15 mouse cellular contexts compared by ENCODE assay signal in genomic region chr4:104385272-104385671, GRCm38 (mm10).
DNase-seq lines count a peak whose midpoint lies in the region; ATAC-seq and TF ChIP-seq lines count a peak whose summit lies in the region.
"Had no signal": no experiment of that assay in that cellular context is flagged by ENCODE, and none has a peak within 500 bp of the region (broad histone marks: within the 10 kb centered on the region; RNA-seq: fewer than 3 reads in every experiment).

No protein-coding gene starts in this region.

- ATAC-seq in forebrain, embryonic 14.5 days: peak; percentile 70
- peak; percentile 65 for ATAC-seq in intestine, postnatal 0 days
- ATAC-seq in limb, embryonic 13.5 days (ENCODE audit: low FRiP score, low read depth): peak; percentile 32; the same call in 1 of the 2 replicates
- ATAC-seq: CD4-positive, CD25-positive, alpha-beta regulatory T cell, adult 4 months; liver, postnatal 0 days had no signal

- no peak for TF ChIP-seq CTCF in layer of hippocampus, adult 2 months (conservative IDR thresholded peaks at IDR 0.05)
- TF ChIP-seq CTCF in intestine, postnatal 0 days (IDR thresholded peaks at IDR 0.05; ENCODE audit: low read depth): no peak

- peaks cover 31% of the 10 kb centered on the region for H3K4me1 ChIP-seq in forebrain, embryonic 14.5 days (ENCODE audit: control insufficient read depth, insufficient read depth, low read length)
- no peaks in the 10 kb centered on the region for H3K4me1 ChIP-seq in intestine, postnatal 0 days (replicated peaks; ENCODE audit: control insufficient read depth, insufficient read depth, low read length)
- H3K4me1 ChIP-seq in limb, embryonic 13.5 days: peaks cover 30% of the 10 kb centered on the region
- H3K4me1 ChIP-seq: embryonic facial prominence, embryonic 15.5 days had no signal

- peak overlapping the region; percentile 4; the same call in 1 of the 2 replicates for H3K4me2 ChIP-seq in forebrain, embryonic 14.5 days (ENCODE audit: low read length)
- H3K4me2 ChIP-seq in intestine, postnatal 0 days (replicated peaks; ENCODE audit: low read depth): peak overlapping the region; percentile 49
- no peak overlapping the region for H3K4me2 ChIP-seq in limb, embryonic 13.5 days (replicated peaks)
- H3K4me2 ChIP-seq: embryonic facial prominence, embryonic 15.5 days; hindbrain, embryonic 15.5 days; midbrain, embryonic 12.5 days had no signal

- no peaks in the 10 kb centered on the region for H3K36me3 ChIP-seq in forebrain, embryonic 14.5 days (ENCODE audit: control insufficient read depth, insufficient read depth, low read length)
- no peaks in the 10 kb centered on the region for H3K36me3 ChIP-seq in intestine, postnatal 0 days (ENCODE audit: control insufficient read depth, insufficient read depth)
- H3K36me3 ChIP-seq in limb, embryonic 13.5 days: no peaks in the 10 kb centered on the region
- H3K36me3 ChIP-seq: embryonic facial prominence, embryonic 15.5 days; hindbrain, embryonic 15.5 days; midbrain, embryonic 12.5 days had no signal

- H3K9me3 ChIP-seq in forebrain, embryonic 14.5 days (replicated peaks; ENCODE audit: control insufficient read depth, low read length): no peaks in the 10 kb centered on the region
- H3K9me3 ChIP-seq in intestine, postnatal 0 days (ENCODE audit: control insufficient read depth): no peaks in the 10 kb centered on the region
- H3K9me3 ChIP-seq in limb, embryonic 13.5 days: no peaks in the 10 kb centered on the region
- H3K9me3 ChIP-seq: embryonic facial prominence, embryonic 15.5 days; hindbrain, embryonic 15.5 days; midbrain, embryonic 12.5 days had no signal

- no peak overlapping the region for H3K9ac ChIP-seq in forebrain, embryonic 14.5 days (ENCODE audit: low read length)
- no peak overlapping the region for H3K9ac ChIP-seq in intestine, postnatal 0 days (ENCODE audit: low read depth, low read length)
- H3K9ac ChIP-seq in limb, embryonic 13.5 days: no peak overlapping the region
- H3K9ac ChIP-seq: embryonic facial prominence, embryonic 15.5 days; hindbrain, embryonic 15.5 days; liver, postnatal 0 days; midbrain, embryonic 12.5 days had no signal

- DNase-seq in layer of hippocampus, adult 2 months (ENCODE audit: low spot score in 2 of 2): no peak
- no peak for DNase-seq in layer of hippocampus, postnatal 10 days (ENCODE audit: low spot score in 2 of 2)
- DNase-seq in forebrain, embryonic 14.5 days (ENCODE audit: low spot score): peak; percentile 81
- DNase-seq in testis, postnatal 10 days (ENCODE audit: low spot score): no peak
- no peak for DNase-seq in right cerebral cortex, postnatal 10 days (ENCODE audit: low spot score in 2 of 2)
- DNase-seq: cerebellum, postnatal 36 days; liver, postnatal 0 days; lung, postnatal 4 days; right cerebral cortex, postnatal 4 days had no signal

- no peaks in the 10 kb centered on the region for H3K27me3 ChIP-seq in forebrain, embryonic 14.5 days (replicated peaks; ENCODE audit: control insufficient read depth, insufficient read depth, low read length)
- H3K27me3 ChIP-seq in intestine, postnatal 0 days (replicated peaks; ENCODE audit: control insufficient read depth, insufficient read depth, low read length): no peaks in the 10 kb centered on the region
- no peaks in the 10 kb centered on the region; the same call in 1 of the 2 replicates for H3K27me3 ChIP-seq in limb, embryonic 13.5 days
- H3K27me3 ChIP-seq: embryonic facial prominence, embryonic 15.5 days; hindbrain, embryonic 15.5 days; midbrain, embryonic 12.5 days had no signal

- WGBS in forebrain, embryonic 14.5 days: 3% methylated on average over 5 of the region's 5 CpGs
- WGBS in intestine, postnatal 0 days: 16% methylated on average over 5 of the region's 5 CpGs
- 10% methylated on average over 5 of the region's 5 CpGs for WGBS in limb, embryonic 13.5 days

- peak overlapping the region; percentile 70 for H3K27ac ChIP-seq in layer of hippocampus, adult 2 months
- H3K27ac ChIP-seq in forebrain, embryonic 14.5 days (ENCODE audit: low read depth, low read length): peak overlapping the region; percentile 35; the same call in 1 of the 2 replicates
- peak overlapping the region; percentile 72 for H3K27ac ChIP-seq in intestine, postnatal 0 days (ENCODE audit: low read depth, low read length)
- no peak overlapping the region for H3K27ac ChIP-seq in limb, embryonic 13.5 days
- H3K27ac ChIP-seq: embryonic facial prominence, embryonic 15.5 days; hindbrain, embryonic 15.5 days; midbrain, embryonic 12.5 days had no signal

- no peak overlapping the region; the same call in 1 of the 2 replicates for H3K4me3 ChIP-seq in layer of hippocampus, adult 2 months
- no peak overlapping the region for H3K4me3 ChIP-seq in forebrain, embryonic 14.5 days (ENCODE audit: low read depth, low read length)
- H3K4me3 ChIP-seq in intestine, postnatal 0 days (ENCODE audit: low read depth, low read length): no peak overlapping the region
- H3K4me3 ChIP-seq in limb, embryonic 13.5 days: no peak overlapping the region
- H3K4me3 ChIP-seq: embryonic facial prominence, embryonic 15.5 days; hindbrain, embryonic 15.5 days; midbrain, embryonic 12.5 days had no signal
